Mouse (Mus musculus): Measurements from ENCODE around the gene Unc79.

DNA sequence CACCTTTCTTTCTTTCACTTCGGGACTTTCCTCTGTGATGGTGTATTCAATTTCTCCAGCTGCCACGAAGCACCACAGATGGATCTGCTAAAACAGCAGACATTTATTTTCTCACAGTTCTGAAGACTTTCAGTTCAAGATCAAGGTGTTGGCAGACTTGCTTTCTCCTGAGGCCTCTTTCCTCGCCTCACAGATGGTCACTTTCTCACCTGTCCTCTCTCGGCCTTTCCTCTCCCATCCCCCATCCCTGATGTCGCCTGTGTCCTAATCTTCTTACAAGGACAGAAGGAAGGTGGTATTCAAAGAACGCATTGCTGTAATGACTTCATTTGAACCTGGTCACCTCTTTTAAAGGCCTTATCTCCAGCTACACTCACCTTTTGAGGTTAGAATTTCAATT, 39.1 kb downstream of the Unc79 start:
- TF ChIP-seq CTCF (IDR thresholded peaks at IDR 0.05; ENCODE audit: low read depth): no peak
- TF ChIP-seq EP300 (IDR thresholded peaks at IDR 0.05; ENCODE audit: low read depth): no peak
